ENCODE assay signal across 8 mouse cellular contexts in genomic region chr9:71320246-71321155, GRCm38 (mm10).
A peak's percentile ranks its signal among the peaks of the same experiment; 100 is the strongest.
DNase-seq lines count a peak whose midpoint lies in the region; TF ChIP-seq lines count a peak whose summit lies in the region.
"Had no signal": no experiment of that assay in that cellular context is flagged by ENCODE, and none has a peak within 500 bp of the region (broad histone marks: within the 10 kb centered on the region; RNA-seq: fewer than 3 reads in every experiment).

No protein-coding gene starts in this region.

- peak overlapping the region; percentile 31 to 62; a peak in 3 of 4 replicates for H3K4me3 ChIP-seq in ES-E14 (ENCODE audit: insufficient read depth in 1 of 2, low read depth in 1 of 2, low read length in 2 of 2, poor library complexity in 1 of 2, severe bottlenecking in 1 of 2)

- no peaks in the 10 kb centered on the region for H3K9me3 ChIP-seq in ES-E14 (ENCODE audit: control insufficient read depth, insufficient read depth, low read depth, low read length)

- peak; percentile 15 for DNase-seq in kidney, adult 18-20 months
- no peak for DNase-seq in kidney, adult 11 months
- DNase-seq in B cell, adult 2 months, result peak; percentile 3 to 13
- DNase-seq in ES-E14 (ENCODE audit: low read depth, low spot score), result peak; percentile 89
- DNase-seq in embryo, embryonic 9.5 days (ENCODE audit: extremely low spot score), result peak; percentile 20
- no peak for DNase-seq in urinary bladder, postnatal 4 days (ENCODE audit: low spot score in 2 of 2)
- DNase-seq in spleen, postnatal 36 days (ENCODE audit: low spot score in 2 of 2), result no peak
- DNase-seq: cerebellum, adult 9-10 months had no signal

- H3K27ac ChIP-seq in ES-E14 (ENCODE audit: insufficient read depth, low read depth, low read length, poor library complexity, severe bottlenecking), result no peak overlapping the region

- H3K36me3 ChIP-seq in ES-E14 (ENCODE audit: control insufficient read depth, insufficient read depth, low read length, poor library complexity, severe bottlenecking), result no peaks in the 10 kb centered on the region

- in situ Hi-C loops in ES-E14 (cut with MboI; ENCODE audit: low sequenced_read_pairs in 2 of 2, unreplicated experiment in 2 of 2), result no loop called here

- H3K4me1 ChIP-seq in ES-E14 (ENCODE audit: control insufficient read depth in 2 of 2, insufficient read depth in 2 of 2, low read length in 2 of 2, poor library complexity in 1 of 2), result no peaks in the 10 kb centered on the region; a peak in 1 of 4 replicates

- peak overlapping the region; percentile 53; the same call in 1 of the 2 replicates for H3K9ac ChIP-seq in ES-E14 (ENCODE audit: insufficient read depth, low read depth, low read length, poor library complexity, severe bottlenecking)

TF ChIP-seq in ES-E14, 5 proteins besides CTCF, POLR2A, EP300 and RAD21:
- TF ChIP-seq ZC3H11A (IDR thresholded peaks at IDR 0.05; ENCODE audit: borderline replicate concordance, low read depth, low read length) (peak; percentile 13; the same call in 1 of the 2 replicates), CHD2 (IDR thresholded peaks at IDR 0.05; ENCODE audit: low read depth, low read length) (no peak)

Comparison
In these comparisons a context has a peak if more than half of its experiments do, and no peak if none do; other contexts are left out.
1. DNase-seq: peak in kidney, adult 18-20 months (single experiment), B cell, adult 2 months (2 of 2), ES-E14 (single experiment) and embryo, embryonic 9.5 days (single experiment); none in kidney, adult 11 months (single experiment), urinary bladder, postnatal 4 days (0 of 2) and spleen, postnatal 36 days (0 of 2).